Mouse (Mus musculus) mouse embryonic stem cell (cell line): ENCODE measurements at regions not wholly inside any gene's neighbourhood (a gene's known extent, or its start where the extent isn't known, plus 50 kb on each side); places are given as distances from the start of the nearest gene placed in this dataset.

ENCODE experiments used
- in situ Hi-C, 2 experiments: fragments of 300-500 bp; cut with MboI; formaldehyde crosslinking; loops; 1 replicate in 1 of 2; 3 replicates in 1 of 2; pipeline ENCODE4 v1.14.3; 2019 to 2020; ENCODE audit warnings: low sequenced_read_pairs in 2 of 2, low pct_unique_long_range_greater_than_20kb in 1 of 2, mixed read lengths in 1 of 2; ENCODE audit not compliant: unreplicated experiment in 1 of 2

DNA sequence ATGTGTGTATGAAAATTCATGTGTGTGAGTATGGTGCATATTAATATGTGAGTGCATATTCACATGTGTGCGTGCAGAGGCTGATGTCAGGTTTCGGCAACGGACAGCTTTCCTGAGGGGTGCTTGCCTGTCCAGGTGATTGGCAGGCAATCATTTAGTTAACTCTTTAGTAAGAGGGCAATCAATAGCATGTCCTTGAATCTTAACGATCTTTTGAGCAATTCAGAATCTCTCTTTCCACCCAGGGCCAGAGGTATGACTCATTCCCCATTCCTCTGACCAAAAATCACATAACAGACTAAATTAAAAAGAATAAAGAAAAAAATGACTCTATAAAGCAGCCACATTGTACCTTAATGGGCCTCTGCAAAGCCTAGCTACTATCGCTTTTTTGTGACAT lies 303.7 kb downstream of the Tbc1d1 start:
- in situ Hi-C loops = no loop called here

- in situ Hi-C loops = no loop called here
Measured at GRCm38 (mm10) chr5:64460891-64461290, 304.8 kb downstream of the Tbc1d1 start.

DNA sequence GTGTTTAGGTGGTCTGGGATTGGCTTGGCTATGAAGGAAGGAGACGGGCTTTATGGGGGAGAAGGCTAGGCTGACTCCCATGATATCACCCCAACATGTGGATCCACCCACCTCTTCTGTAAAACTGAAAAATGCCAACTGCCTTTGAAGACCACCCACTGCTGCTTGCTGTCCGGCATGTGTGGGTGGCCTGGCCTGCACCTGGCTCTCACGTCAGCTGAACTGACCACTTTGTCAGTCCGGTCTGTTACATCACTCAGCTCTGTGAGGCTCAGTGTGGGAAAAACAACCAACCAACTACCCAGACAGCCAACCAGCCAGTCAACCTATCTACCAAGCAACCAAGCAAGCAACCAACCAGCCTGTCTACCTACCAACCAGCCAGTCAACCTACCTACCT lies 305.5 kb downstream of the Tbc1d1 start:
- in situ Hi-C loops = no loop called here

DNA sequence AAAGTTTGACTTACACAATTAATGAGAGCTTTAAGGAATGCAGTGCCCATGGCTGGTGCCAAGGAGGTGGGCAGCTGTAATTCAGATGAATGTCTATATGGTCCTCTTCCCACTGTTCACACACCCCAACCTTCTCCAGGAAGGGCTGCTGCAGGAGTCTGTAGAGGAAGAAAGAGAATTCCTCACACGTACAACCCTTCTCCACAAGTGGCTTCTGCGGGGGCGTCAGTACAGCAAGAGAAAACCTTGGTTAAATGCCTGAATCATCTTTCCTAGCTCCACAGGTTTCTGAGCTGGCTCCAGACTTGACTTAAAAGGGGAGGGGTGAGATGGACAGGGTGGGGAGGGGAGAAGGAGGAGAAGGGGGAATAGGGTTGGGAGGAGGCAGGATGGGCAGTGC lies 306.3 kb downstream of the Tbc1d1 start:
- in situ Hi-C loops = no loop called here

- in situ Hi-C loops = no loop called here
Measured at GRCm38 (mm10) chr5:64463570-64463969, 307.5 kb downstream of the Tbc1d1 start.

DNA sequence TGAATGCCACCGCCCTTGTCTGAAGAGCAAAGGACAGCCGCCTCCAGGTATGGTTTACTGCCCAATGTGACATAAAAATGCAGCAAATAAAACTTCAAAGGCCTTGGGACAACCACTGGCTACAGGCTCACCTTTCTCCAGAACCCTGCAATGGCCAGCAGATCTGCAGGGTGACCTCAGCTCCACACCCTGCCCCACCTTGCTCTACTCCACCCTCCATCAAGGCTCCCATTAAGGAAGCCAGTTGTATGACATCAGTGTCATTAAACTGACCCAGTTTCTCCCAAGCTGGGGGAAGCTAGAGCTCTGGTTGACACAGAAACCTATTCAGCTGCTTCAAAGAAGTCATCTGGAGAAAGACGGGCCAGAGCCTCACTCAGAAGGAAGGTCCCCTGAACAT lies 310.2 kb downstream of the Tbc1d1 start:
- in situ Hi-C loops = no loop called here

- in situ Hi-C loops = no loop called here
Measured at GRCm38 (mm10) chr5:64467856-64468255, 311.8 kb downstream of the Tbc1d1 start.

- in situ Hi-C loops = no loop called here
Measured at GRCm38 (mm10) chr5:64468307-64468706, 312.2 kb downstream of the Tbc1d1 start.

GRCm38 (mm10) chr5:64472008-64472407 lies 315.9 kb downstream of the Tbc1d1 start:
- in situ Hi-C loops = no loop called here

DNA sequence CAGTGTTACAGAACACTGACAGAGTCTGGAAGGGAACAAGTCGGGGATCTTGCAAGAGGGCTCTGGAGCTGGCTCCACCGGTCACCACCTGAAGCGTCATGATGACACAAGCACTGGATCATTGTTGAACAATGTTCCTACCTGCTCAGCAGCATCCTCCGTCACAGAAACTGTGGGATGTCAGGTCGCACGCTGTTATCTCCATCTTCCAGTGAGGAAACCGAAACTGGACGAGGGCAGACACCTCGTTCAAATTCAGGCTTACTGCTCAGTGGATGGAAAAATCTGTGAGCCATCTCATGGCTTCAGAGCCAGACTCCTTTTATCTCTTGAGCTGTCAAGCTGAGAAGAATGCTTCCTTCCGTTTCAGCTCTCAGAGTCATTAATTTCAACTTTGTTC lies 316.3 kb downstream of the Tbc1d1 start:
- in situ Hi-C loops = no loop called here

GRCm38 (mm10) chr5:64474868-64475267 lies 318.8 kb downstream of the Tbc1d1 start:
- in situ Hi-C loops = loop anchor here in 1 of 2 experiments (25.0 kb wide), 1 partner anchor 387 kb away; no protein-coding TSS in a partner anchor

DNA sequence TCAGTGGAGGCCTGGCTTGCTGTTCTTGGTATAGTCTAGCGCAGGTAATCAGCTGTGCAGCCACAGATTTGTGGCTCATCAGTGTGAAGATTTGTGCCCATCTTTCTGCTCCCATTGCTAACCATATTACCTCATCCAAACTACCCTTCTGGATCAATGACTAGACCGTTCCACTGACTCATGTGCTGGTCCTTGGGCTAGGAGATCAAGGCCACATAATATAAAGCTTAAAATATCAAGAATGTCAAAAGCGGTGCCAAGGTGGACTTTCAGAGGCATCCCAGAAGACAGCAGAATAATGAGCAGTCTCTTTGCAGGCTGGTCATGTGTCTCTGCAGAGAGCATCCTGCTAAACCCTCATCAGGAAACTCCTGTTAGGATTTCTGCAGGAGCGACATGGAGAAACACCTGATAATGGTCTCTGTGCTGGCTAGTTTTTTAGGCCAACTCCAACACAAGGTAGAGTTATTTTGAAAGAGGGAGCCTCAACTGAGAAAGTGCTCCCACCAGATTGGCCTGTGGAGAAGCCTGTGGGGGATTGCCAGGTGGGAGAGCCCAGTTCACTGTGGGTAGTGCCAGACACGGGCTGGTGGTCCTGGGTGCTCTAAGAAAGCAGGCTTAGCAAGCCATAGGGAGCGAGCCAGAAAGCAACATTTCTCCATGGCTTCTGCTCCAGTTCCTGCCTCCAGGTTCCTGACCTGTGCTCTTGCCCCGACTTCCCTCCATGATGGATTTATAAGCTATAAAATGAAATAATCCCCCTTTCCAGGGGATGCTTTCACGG lies 319.8 kb downstream of the Tbc1d1 start:
- in situ Hi-C loops = loop anchor here in 1 of 2 experiments (25.0 kb wide), 1 partner anchor 386 kb away; no protein-coding TSS in a partner anchor

DNA sequence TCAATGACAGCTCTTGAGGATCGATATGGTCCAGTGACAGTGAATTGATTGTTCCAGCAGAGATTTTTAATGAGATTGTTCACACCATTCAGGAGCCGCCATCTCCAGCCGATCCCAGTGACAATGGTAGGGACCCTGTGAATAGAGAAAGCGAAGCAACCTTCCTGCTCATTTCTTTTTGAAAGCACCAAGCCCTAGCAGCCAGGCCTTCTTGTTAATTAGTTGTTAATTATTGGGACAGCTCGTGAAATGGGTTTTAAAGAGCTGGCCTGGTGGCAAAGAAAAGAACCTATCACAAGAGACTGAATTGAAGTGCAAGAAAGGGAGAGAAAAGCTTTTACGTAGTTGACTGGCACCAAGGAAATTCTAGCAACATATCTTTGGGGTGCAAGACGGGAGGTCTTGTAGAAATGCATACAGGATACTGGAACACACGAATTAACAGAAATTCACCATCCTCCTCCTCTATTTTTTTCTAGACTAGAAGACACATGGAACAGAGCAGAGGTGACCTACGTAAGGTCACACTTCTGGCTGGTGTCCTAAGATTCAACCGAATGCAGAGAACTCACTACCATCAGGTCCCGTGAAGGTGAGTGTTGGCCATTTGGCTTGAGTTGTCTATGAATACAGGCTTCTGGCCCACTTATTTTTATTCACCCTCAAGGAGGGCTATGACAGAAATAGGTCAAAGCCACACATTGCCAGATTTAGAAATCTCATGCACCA lies 320.7 kb downstream of the Tbc1d1 start:
- in situ Hi-C loops = loop anchor here in 1 of 2 experiments (25.0 kb wide), 1 partner anchor 385 kb away; no protein-coding TSS in a partner anchor

GRCm38 (mm10) chr5:64478143-64478542 lies 322.0 kb downstream of the Tbc1d1 start:
- in situ Hi-C loops = loop anchor here in 1 of 2 experiments (25.0 kb wide), 1 partner anchor 384 kb away; no protein-coding TSS in a partner anchor

DNA sequence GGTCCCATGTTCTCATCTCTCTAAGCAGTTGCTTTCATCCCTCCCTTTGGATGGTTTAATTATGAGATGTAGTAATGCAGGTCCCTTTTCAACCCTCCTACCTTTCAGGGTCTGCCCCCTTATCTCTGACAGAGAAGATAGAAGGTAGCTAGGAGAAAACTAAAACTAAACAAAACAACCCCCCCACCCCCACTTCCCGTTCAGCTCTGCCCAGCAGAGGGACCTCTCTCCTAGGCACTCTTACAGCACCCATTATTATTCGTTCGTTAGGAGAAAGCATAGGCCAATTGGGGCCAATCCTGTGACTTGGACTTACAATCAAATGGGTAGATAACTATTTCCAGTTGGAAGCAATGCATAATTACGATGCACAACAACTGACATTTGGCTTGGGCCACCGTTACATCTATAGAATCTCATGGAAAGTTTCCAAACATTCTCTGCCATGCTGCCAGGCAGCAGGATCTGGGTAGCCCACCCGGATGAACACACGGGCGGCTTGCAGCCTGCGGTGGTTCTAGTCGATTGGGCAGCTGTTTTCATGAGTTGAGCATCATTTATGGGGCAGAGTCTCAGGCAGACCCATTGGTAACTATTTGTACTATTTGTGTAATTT lies 322.6 kb downstream of the Tbc1d1 start:
- in situ Hi-C loops = loop anchor here in 1 of 2 experiments (25.0 kb wide), 1 partner anchor 384 kb away; no protein-coding TSS in a partner anchor

- in situ Hi-C loops = loop anchor here in 1 of 2 experiments (25.0 kb wide), 1 partner anchor 383 kb away; no protein-coding TSS in a partner anchor
Measured at GRCm38 (mm10) chr5:64479315-64479714, 323.2 kb downstream of the Tbc1d1 start.

GRCm38 (mm10) chr5:64485043-64485442 lies 318.1 kb upstream of the Klf3 start:
- in situ Hi-C loops = loop anchor here in 1 of 2 experiments (25.0 kb wide), 1 partner anchor 377 kb away; no protein-coding TSS in a partner anchor

GRCm38 (mm10) chr5:64485856-64486255 lies 317.3 kb upstream of the Klf3 start:
- in situ Hi-C loops = loop anchor here in 1 of 2 experiments (25.0 kb wide), 1 partner anchor 376 kb away; no protein-coding TSS in a partner anchor

- in situ Hi-C loops = loop anchor here in 1 of 2 experiments (25.0 kb wide), 1 partner anchor 376 kb away; no protein-coding TSS in a partner anchor
Measured at GRCm38 (mm10) chr5:64486761-64487160, 316.4 kb upstream of the Klf3 start.
